8 mouse cellular contexts compared by ENCODE assay signal in genomic region chr12:80519621-80520332, GRCm38 (mm10). TPM values are rescaled to one million over a fixed set of nuclear protein-coding genes. Genes with fewer than 3 reads are reported as not detected.
DNase-seq lines count a peak whose midpoint lies in the region; ATAC-seq and TF ChIP-seq lines count a peak whose summit lies in the region.

No protein-coding gene starts in this region.

- H3K27me3 ChIP-seq in heart, adult 2 months (ENCODE audit: control insufficient read depth, insufficient read depth, low read length) = peaks cover 6% of the 10 kb centered on the region; the same call in 1 of the 2 replicates
- no peaks in the 10 kb centered on the region for H3K27me3 ChIP-seq in forebrain, embryonic 16.5 days (replicated peaks; ENCODE audit: control insufficient read depth, insufficient read depth, low read length)
- peaks cover 47% of the 10 kb centered on the region for H3K27me3 ChIP-seq in intestine, embryonic 14.5 days (replicated peaks; ENCODE audit: control insufficient read depth, insufficient read depth, low read length)
- peaks cover 98% of the 10 kb centered on the region for H3K27me3 ChIP-seq in liver, embryonic 12.5 days (replicated peaks)

- DNase-seq in heart, adult 2 months = peak in 1 of 2 experiments; percentile 45
- no peak for DNase-seq in heart, adult 9 months (ENCODE audit: low spot score in 2 of 2)
- DNase-seq in cerebellum, adult 18-20 months = peak; percentile 65 to 70
- DNase-seq in intestine, embryonic 14.5 days (ENCODE audit: low spot score) = peak; percentile 80
- DNase-seq in retina, postnatal 1 day = peak; percentile 74

- H3K9ac ChIP-seq in heart, adult 2 months (ENCODE audit: low read depth, low read length) = peak overlapping the region; percentile 71
- H3K9ac ChIP-seq in forebrain, embryonic 16.5 days (replicated peaks; ENCODE audit: low read depth, low read length) = peak overlapping the region; percentile 79
- peak overlapping the region; percentile 44 for H3K9ac ChIP-seq in intestine, embryonic 14.5 days (ENCODE audit: low read length)
- no peak overlapping the region for H3K9ac ChIP-seq in liver, embryonic 12.5 days

- H3K4me1 ChIP-seq in heart, adult 2 months (ENCODE audit: control insufficient read depth, insufficient read depth, low read length) = no peaks in the 10 kb centered on the region; the same call in 1 of the 2 replicates
- peaks cover 15% of the 10 kb centered on the region for H3K4me1 ChIP-seq in forebrain, embryonic 16.5 days (replicated peaks; ENCODE audit: control insufficient read depth, insufficient read depth, low read length)
- H3K4me1 ChIP-seq in intestine, embryonic 14.5 days (replicated peaks; ENCODE audit: control insufficient read depth, insufficient read depth, low read length) = peaks cover 10% of the 10 kb centered on the region
- H3K4me1 ChIP-seq in liver, embryonic 12.5 days = 0 out of 2 replicates have a peak, but pooled peaks cover 6% of the 10 kb centered on the region

- no peak for TF ChIP-seq POLR2A in heart, adult 2 months (IDR thresholded peaks at IDR 0.05; ENCODE audit: insufficient read depth, low read depth, low read length)

- TF ChIP-seq EP300 in heart, adult 2 months (IDR thresholded peaks at IDR 0.05; ENCODE audit: insufficient read depth, low read depth, low read length) = no peak

- H3K79me2 ChIP-seq in heart, adult 2 months (replicated peaks; ENCODE audit: control insufficient read depth, insufficient read depth, low read length) = no peaks in the 10 kb centered on the region

- H3K4me2 ChIP-seq in forebrain, embryonic 16.5 days (ENCODE audit: low read length) = peak overlapping the region; percentile 76
- peak overlapping the region; percentile 96 for H3K4me2 ChIP-seq in intestine, embryonic 14.5 days (ENCODE audit: low read length)
- peak overlapping the region; percentile 61 for H3K4me2 ChIP-seq in liver, embryonic 12.5 days

- H3K36me3 ChIP-seq in heart, adult 2 months (ENCODE audit: control insufficient read depth, insufficient read depth, low read length) = no peaks in the 10 kb centered on the region
- no peaks in the 10 kb centered on the region for H3K36me3 ChIP-seq in forebrain, embryonic 16.5 days (ENCODE audit: control insufficient read depth, insufficient read depth)
- no peaks in the 10 kb centered on the region for H3K36me3 ChIP-seq in intestine, embryonic 14.5 days (ENCODE audit: control insufficient read depth, insufficient read depth, low read length)
- H3K36me3 ChIP-seq in liver, embryonic 12.5 days = no peaks in the 10 kb centered on the region

- H3K4me3 ChIP-seq in heart, adult 2 months = peak overlapping the region; percentile 52
- H3K4me3 ChIP-seq in forebrain, embryonic 16.5 days (replicated peaks; ENCODE audit: low read length) = peak overlapping the region; percentile 87
- H3K4me3 ChIP-seq in intestine, embryonic 14.5 days (ENCODE audit: low read depth, low read length) = peak overlapping the region; percentile 70
- peak overlapping the region; percentile 46 for H3K4me3 ChIP-seq in liver, embryonic 12.5 days

- H3K9me3 ChIP-seq in forebrain, embryonic 16.5 days (ENCODE audit: control insufficient read depth, low read length) = no peaks in the 10 kb centered on the region
- H3K9me3 ChIP-seq in intestine, embryonic 14.5 days (ENCODE audit: control insufficient read depth, low read length) = no peaks in the 10 kb centered on the region
- H3K9me3 ChIP-seq in liver, embryonic 12.5 days (replicated peaks) = no peaks in the 10 kb centered on the region

- WGBS in heart, adult 2 months = 6% methylated on average over 43 of the region's 43 CpGs
- WGBS in forebrain, embryonic 16.5 days = under 1% methylated on average over 43 of the region's 43 CpGs
- 2% methylated on average over 43 of the region's 43 CpGs for WGBS in intestine, embryonic 14.5 days
- WGBS in liver, embryonic 12.5 days (ENCODE audit: insufficient replicate concordance) = 3% methylated on average over 43 of the region's 43 CpGs

- ATAC-seq in forebrain, embryonic 16.5 days = peak; percentile 35
- peak; percentile 29; the same call in 1 of the 2 replicates for ATAC-seq in intestine, embryonic 14.5 days (replicated peaks; ENCODE audit: low FRiP score, low TSS enrichment, low read depth)
- ATAC-seq in liver, embryonic 12.5 days = no peak
- no peak; the same call in 1 of the 2 replicates for ATAC-seq in erythroid progenitor cell, adult 5-6 weeks (replicated peaks; ENCODE audit: low FRiP score, poor library complexity, severe bottlenecking)

- intact Hi-C loops in heart, adult 2 months (cut with DNase I) = loop anchor here (5.0 kb wide), 1 partner anchor 53 kb away; no protein-coding TSS in a partner anchor

- TF ChIP-seq CTCF in heart, adult 2 months (IDR thresholded peaks at IDR 0.05) = peak; percentile 44

- H3K27ac ChIP-seq in heart, adult 2 months = no peak overlapping the region
- H3K27ac ChIP-seq in forebrain, embryonic 16.5 days (ENCODE audit: low read length) = peak overlapping the region; percentile 87
- H3K27ac ChIP-seq in intestine, embryonic 14.5 days (ENCODE audit: low read depth) = no peak overlapping the region
- H3K27ac ChIP-seq in liver, embryonic 12.5 days = no peak overlapping the region

RNA-seq across cellular contexts. Expression of gene Galnt16, which starts 1.7 kb away (rescaled TPM):
- 1 to 10 TPM; 2.0 to 3.0 TPM for total RNA-seq in heart, adult 2 months (2021)
- 3.0 and 3.4 TPM in 2 replicates for polyA plus RNA-seq in heart, adult 2 months (2012; rRNA removed)
- polyA plus RNA-seq in forebrain, embryonic 16.5 days (2015; fragmentation: Nextera tagmentation; extraction: Ambion mirVana) = 22.4 and 28.5 TPM in 2 replicates
- polyA plus RNA-seq in intestine, embryonic 14.5 days (2014; fragmentation: Nextera tagmentation; extraction: Ambion mirVana) = 5.9 and 6.9 TPM in 2 replicates
- polyA plus RNA-seq in liver, embryonic 12.5 days (2016; fragmentation: Nextera tagmentation; extraction: Ambion mirVana) = 0.28 and 0.48 TPM in 2 replicates
- not detected in 2 replicates for total RNA-seq in erythroid progenitor cell, adult 5-6 weeks (2015; ENCODE audit: low replicate concordance)
- not detected in 2 replicates for total RNA-seq in erythroid progenitor cell, adult 5-6 weeks (2017; ENCODE audit: low replicate concordance)

RNA-seq across cellular contexts. Expression of gene Exd2, which starts 56.9 kb away (rescaled TPM):
- total RNA-seq in heart, adult 2 months (2021) = 10 to 100 TPM; 12.9 to 16.8 TPM
- 10.2 and 16.4 TPM in 2 replicates for polyA plus RNA-seq in heart, adult 2 months (2012; rRNA removed)
- polyA plus RNA-seq in forebrain, embryonic 16.5 days (2015; fragmentation: Nextera tagmentation; extraction: Ambion mirVana) = 59.3 and 71.0 TPM in 2 replicates
- polyA plus RNA-seq in intestine, embryonic 14.5 days (2014; fragmentation: Nextera tagmentation; extraction: Ambion mirVana) = 29.4 and 36.5 TPM in 2 replicates
- polyA plus RNA-seq in liver, embryonic 12.5 days (2016; fragmentation: Nextera tagmentation; extraction: Ambion mirVana) = 10.6 and 10.9 TPM in 2 replicates
- 2.2 and 9.6 TPM in 2 replicates for total RNA-seq in erythroid progenitor cell, adult 5-6 weeks (2015; ENCODE audit: low replicate concordance)
- 0.77 and 21.9 TPM in 2 replicates for total RNA-seq in erythroid progenitor cell, adult 5-6 weeks (2017; ENCODE audit: low replicate concordance)

Comparison
In these comparisons a context has a peak if more than half of its experiments do, and no peak if none do; other contexts are left out.
1. DNase-seq: peak in cerebellum, adult 18-20 months (2 of 2), intestine, embryonic 14.5 days (single experiment) and retina, postnatal 1 day (single experiment); none in heart, adult 9 months (0 of 2).
2. ATAC-seq: peak in forebrain, embryonic 16.5 days (single experiment) and intestine, embryonic 14.5 days (single experiment); none in liver, embryonic 12.5 days (single experiment) and erythroid progenitor cell, adult 5-6 weeks (single experiment).
3. Peak in every context shown above with its lines, with median percentiles within 50 percentile points of each other: H3K4me3 ChIP-seq and H3K4me2 ChIP-seq.